Mouse (Mus musculus) stomach, embryonic 15.5 days (tissue): Measurements from ENCODE around the gene Tle4. TPM values are rescaled to one million over a fixed set of nuclear protein-coding genes. Genes with fewer than 3 reads are reported as not detected.

Experiments
- ATAC-seq: fragments of 200-750 bp; cut with Nextera tagmentation; 2 replicates; pipeline ENCODE4 v1.8.0; 2017; ENCODE audit warnings: low read depth, moderate number of reproducible peaks, moderate TSS enrichment; ENCODE audit not compliant: insufficient read depth, low FRiP score
- H3K27ac ChIP-seq: fragments of 300-500 bp; sonication (generic); 2 replicates; pipeline ENCODE4 v1.5.1; 2015; ENCODE audit warnings: mild to moderate bottlenecking, inconsistent platforms
- H3K27me3 ChIP-seq: fragments of 300-500 bp; sonication (generic); replicated peaks from 2 replicates; pipeline ENCODE4 v1.6.1; 2015; ENCODE audit warnings: inconsistent platforms
- H3K36me3 ChIP-seq: fragments of 300-500 bp; sonication (generic); 2 replicates; pipeline ENCODE4 v1.6.1; 2015; ENCODE audit warnings: inconsistent platforms
- H3K4me1 ChIP-seq: fragments of 300-500 bp; sonication (generic); 2 replicates; pipeline ENCODE4 v1.6.1; 2015; ENCODE audit warnings: inconsistent platforms
- H3K4me2 ChIP-seq: fragments of 300-500 bp; sonication (generic); 2 replicates; pipeline ENCODE4 v1.6.1; 2015; ENCODE audit warnings: mild to moderate bottlenecking, inconsistent platforms
- H3K4me3 ChIP-seq: fragments of 300-500 bp; sonication (generic); replicated peaks from 2 replicates; pipeline ENCODE4 v1.5.1; 2015; ENCODE audit warnings: inconsistent platforms
- H3K9ac ChIP-seq: fragments of 300-500 bp; sonication (generic); 2 replicates; pipeline ENCODE4 v1.6.1; 2015; ENCODE audit warnings: inconsistent platforms
- H3K9me3 ChIP-seq: fragments of 300-500 bp; sonication (generic); 2 replicates; pipeline ENCODE4 v1.6.1; 2016; ENCODE audit warnings: inconsistent platforms
- WGBS: fragments of 180-500 bp; shearing (Covaris S2); methylation state at CpG from one replicate; pipeline ENCODE4 v1.1.7; 2015; 5-methylcytosine and 5-hydroxymethylcytosine counted together
- polyA plus RNA-seq: library from polyadenylated mRNA; unstranded; fragments of >200 nt; fragmentation: Nextera tagmentation; extraction: Ambion mirVana; gene quantifications from 2 replicates; pipeline ENCODE4 v1.2.1, GENCODE M21; 2015

Tle4 gene
- polyA plus RNA-seq, 1 experiment from 2014 or later, result 16.7 TPM

DNA sequence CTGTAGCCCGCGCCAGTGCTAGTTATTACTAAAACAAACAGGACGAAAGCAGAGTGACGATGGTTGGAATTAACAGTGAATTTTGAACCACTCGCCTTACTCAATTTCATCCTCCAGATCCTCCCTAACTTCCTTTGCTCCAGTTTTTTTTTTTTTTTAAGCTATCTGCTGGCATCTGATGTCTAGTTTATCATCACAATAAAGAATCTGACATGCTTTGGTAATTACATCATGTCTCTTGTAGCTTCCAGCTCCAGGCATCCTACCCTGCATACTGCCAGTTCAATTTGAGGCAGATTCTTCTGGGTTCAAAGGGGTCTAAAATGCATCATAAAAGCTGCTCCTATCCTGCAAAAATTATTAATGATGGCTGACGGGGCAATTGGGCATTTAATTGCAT is 181.9 kb downstream of the Tle4 start:
- WGBS, result 64% methylated on average over 6 of the region's 6 CpGs
- Histone ChIP-seq H3K4me2 (no peak overlapping the region), H3K27me3 (no peaks in the 10 kb centered on the region), H3K4me1 (no peaks in the 10 kb centered on the region), H3K36me3 (no peaks in the 10 kb centered on the region), H3K9ac (no peak overlapping the region), H3K27ac (no peak overlapping the region), H3K4me3 (no peak overlapping the region), H3K9me3 (no peaks in the 10 kb centered on the region)
- no peak for ATAC-seq

GRCm38 (mm10) chr19:14414957-14415356 is 182.9 kb downstream of the Tle4 start:
- H3K4me1 ChIP-seq, result no peaks in the 10 kb centered on the region
- no peak for ATAC-seq

DNA sequence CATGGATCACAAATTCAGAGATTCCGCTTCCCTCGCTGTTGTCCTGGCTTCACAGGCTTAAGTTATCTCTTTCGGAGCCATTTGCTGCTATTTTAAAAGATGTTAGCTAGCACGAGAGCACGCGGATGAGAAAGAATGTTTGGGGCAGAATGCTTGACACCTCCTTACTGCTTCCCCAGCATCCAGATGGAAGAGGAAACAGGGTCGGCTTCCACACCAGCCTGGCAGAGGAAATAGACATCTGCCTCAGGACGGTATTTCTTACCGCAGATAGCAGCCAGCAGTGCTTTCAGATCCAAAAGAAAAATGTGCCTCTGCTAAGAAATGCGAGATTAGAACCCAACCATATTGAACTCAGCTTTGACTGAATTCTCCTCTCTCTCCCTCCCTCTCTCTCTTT is 191.2 kb downstream of the Tle4 start:
- H3K27ac ChIP-seq, result no peak overlapping the region
- WGBS, result 53% methylated on average over 10 of the region's 10 CpGs
- H3K27me3 ChIP-seq, result no peaks in the 10 kb centered on the region
- H3K36me3 ChIP-seq, result no peaks in the 10 kb centered on the region
- ATAC-seq, result no peak
- H3K4me1 ChIP-seq, result no peaks in the 10 kb centered on the region
- no peak overlapping the region for H3K9ac ChIP-seq
- H3K4me3 ChIP-seq, result no peak overlapping the region
- no peaks in the 10 kb centered on the region for H3K9me3 ChIP-seq
- H3K4me2 ChIP-seq, result no peak overlapping the region

More at GRCm38 (mm10) chr19:14414957-14415356, 182.9 kb downstream of the Tle4 start:
- no peaks in the 10 kb centered on the region for H3K9me3 ChIP-seq
- H3K4me2 ChIP-seq, result no peak overlapping the region
- H3K27ac ChIP-seq, result no peak overlapping the region
- no peak overlapping the region for H3K4me3 ChIP-seq
- H3K36me3 ChIP-seq, result no peaks in the 10 kb centered on the region
- 27% methylated on average over 4 of the region's 4 CpGs for WGBS
- no peak overlapping the region for H3K9ac ChIP-seq
- H3K27me3 ChIP-seq, result no peaks in the 10 kb centered on the region
